Mouse (Mus musculus): ENCODE data around the gene Atp2b1. TPM values are rescaled to one million over a fixed set of nuclear protein-coding genes. Genes with fewer than 3 reads are reported as not detected.

Atp2b1 gene
- polyA plus RNA-seq, 1 experiment from 2014 or later = 296 TPM

DNA sequence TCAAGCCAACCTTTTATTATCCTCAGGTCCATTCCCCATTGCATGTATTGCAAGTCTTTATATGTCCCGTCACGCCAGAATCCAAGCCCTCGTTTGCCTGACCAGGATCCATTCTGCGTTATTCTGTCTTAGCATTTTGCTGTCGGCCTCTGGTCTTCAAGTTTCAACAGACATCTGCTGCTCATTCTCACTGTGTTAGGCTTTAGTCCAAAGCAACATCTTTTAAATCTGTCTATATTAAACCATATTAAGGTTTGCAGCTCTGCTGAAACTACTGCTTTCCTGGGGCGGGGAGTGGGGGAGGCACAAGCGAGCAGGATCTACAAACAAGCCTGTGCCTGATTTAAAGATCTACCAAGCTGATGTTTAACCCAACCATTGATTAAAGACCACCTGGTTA, 115.6 kb downstream of the Atp2b1 start:
- Histone ChIP-seq H3K4me1 (replicated peaks; ENCODE audit: control insufficient read depth, insufficient read depth, low read length) (no peaks in the 10 kb centered on the region), H3K36me3 (replicated peaks; ENCODE audit: control insufficient read depth, insufficient read depth) (peaks cover 9% of the 10 kb centered on the region; the same call in 1 of the 2 replicates), H3K27ac (no peak overlapping the region), H3K9me3 (ENCODE audit: control insufficient read depth, low read length) (no peaks in the 10 kb centered on the region), H3K9ac (no peak overlapping the region), H3K4me3 (replicated peaks; ENCODE audit: low read length) (no peak overlapping the region), H3K4me2 (replicated peaks) (no peak overlapping the region), H3K27me3 (ENCODE audit: control insufficient read depth, insufficient read depth, low read length) (no peaks in the 10 kb centered on the region)
- 92% methylated on average over 7 of the region's 7 CpGs for WGBS
- ATAC-seq (ENCODE audit: low FRiP score) = no peak
- DNase-seq (ENCODE audit: low spot score) = no peak

DNA sequence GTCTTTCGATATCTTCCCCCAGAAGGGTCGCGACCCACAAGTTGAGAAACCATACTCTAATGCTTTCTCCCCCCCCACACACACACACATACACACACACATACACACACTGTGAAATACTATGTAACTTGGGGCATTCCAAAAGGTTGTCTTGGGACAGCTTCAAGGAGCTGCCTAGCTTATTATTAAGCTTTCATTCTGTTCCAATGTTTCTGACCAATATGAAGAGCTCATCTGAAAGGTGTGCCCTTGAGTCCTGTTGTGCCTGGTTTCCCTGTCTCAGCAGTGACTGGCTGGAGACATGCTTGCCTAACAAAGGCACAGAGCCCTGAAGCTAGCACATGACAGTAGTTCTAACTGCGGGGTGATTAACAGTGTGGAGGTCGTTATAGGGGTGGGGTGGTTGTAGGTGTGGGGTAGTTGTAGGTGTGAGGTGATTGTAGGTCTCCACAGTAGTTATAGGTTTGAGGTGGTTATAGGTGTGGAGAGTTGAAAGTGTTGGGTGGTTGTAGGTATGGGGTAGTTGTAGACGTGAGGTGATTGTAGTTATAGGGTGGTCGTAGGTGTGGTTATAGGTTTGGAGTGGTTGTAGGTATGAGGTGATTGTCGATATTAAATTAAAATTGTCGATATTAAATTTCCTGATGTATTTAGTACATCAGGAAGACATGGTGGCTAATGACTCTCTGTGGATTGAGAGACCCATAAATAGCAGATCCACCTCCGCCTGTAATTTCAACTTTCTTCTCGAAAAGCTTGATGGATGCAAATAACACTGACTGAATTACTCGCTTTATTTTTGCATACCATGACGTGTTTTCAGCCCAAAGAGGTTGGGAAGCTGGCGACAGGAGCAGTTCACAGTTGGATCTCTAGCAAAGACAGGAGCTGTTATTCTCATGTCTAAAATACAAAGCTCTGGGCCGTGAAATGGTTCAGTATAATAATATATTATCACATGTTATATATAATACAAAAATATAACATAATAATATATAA, 119.9 kb downstream of the Atp2b1 start:
- Histone ChIP-seq H3K27me3 (ENCODE audit: control insufficient read depth, insufficient read depth, low read length) (no peaks in the 10 kb centered on the region), H3K4me3 (replicated peaks; ENCODE audit: low read length) (no peak overlapping the region), H3K9ac (no peak overlapping the region), H3K9me3 (ENCODE audit: control insufficient read depth, low read length) (no peaks in the 10 kb centered on the region), H3K4me1 (replicated peaks; ENCODE audit: control insufficient read depth, insufficient read depth, low read length) (no peaks in the 10 kb centered on the region), H3K4me2 (replicated peaks) (no peak overlapping the region), H3K36me3 (replicated peaks; ENCODE audit: control insufficient read depth, insufficient read depth) (no peaks in the 10 kb centered on the region), H3K27ac (no peak overlapping the region)
- 95% methylated on average over 15 of the region's 15 CpGs for WGBS
- DNase-seq (ENCODE audit: low spot score) (no peak), ATAC-seq (ENCODE audit: low FRiP score) (no peak)

DNA sequence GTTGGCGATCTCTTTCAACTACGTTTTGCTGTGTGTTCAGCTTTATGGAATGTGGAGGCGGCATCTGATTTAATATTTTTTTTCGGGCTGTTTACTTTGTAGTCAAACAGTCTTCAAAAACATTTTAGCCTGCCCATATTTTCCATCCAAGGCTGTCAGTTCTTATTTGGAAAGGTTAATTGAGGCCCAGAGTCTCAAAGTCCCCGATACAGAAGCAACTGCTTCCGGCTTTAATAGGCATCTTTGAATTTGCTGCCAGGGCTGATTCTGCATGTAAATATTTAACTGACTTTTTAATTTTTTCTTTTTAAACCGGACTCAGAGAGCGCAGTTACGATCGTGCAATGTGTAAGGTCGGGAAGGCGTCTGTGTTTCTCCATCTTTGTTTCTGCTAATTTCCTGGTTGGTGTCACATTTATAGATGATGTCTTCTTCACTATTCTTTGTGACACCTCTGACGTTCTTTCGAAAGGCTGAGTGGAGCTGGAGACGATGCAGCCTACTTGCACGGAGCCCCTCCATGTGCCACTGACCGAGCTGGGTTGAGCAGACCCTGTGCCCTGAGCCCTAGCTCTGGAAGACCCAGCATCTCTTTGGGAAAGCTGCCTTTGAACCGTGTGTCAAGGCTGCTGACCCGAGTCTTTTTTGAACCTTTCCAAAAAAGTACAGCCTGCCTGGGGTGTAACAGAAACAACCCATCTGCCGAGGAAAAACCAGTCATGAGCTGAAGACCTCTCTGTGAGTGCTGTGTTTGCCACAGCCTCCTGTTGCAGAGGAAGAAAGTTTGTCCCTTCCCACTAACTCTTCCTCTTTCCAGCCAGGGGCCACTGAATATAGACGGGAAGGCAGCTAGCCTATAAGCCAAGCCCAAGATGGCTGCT, 123.2 kb downstream of the Atp2b1 start:
- WGBS = 88% methylated on average over 21 of the region's 21 CpGs
- DNase-seq (ENCODE audit: low spot score) (no peak), ATAC-seq (ENCODE audit: low FRiP score) (no peak)

DNA sequence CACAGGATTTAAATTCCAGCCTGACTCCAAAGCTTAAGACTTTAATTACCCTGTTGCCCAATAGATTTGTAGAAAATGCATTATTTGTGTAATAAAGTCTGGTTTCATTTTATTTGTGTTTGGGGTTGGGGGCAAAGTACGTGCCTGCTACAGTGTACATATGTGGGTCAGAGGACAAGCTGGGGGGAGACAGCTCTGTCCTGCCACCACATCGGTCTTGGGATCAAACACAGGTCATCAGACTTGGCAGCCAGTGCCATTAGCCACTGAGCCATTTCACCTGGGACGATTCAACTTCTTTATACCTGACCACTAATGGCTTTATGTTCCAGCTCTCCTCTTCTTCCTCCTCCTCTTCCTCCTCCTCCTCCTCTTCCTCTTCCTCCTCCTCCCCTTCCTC, 124.7 kb downstream of the Atp2b1 start:
- H3K9ac ChIP-seq = no peak overlapping the region
- H3K4me2 ChIP-seq (replicated peaks) = no peak overlapping the region
- H3K27ac ChIP-seq = no peak overlapping the region
- H3K27me3 ChIP-seq (ENCODE audit: control insufficient read depth, insufficient read depth, low read length) = no peaks in the 10 kb centered on the region
- WGBS = 87% methylated on average over 3 of the region's 3 CpGs
- H3K36me3 ChIP-seq (replicated peaks; ENCODE audit: control insufficient read depth, insufficient read depth) = no peaks in the 10 kb centered on the region
- no peak overlapping the region for H3K4me3 ChIP-seq (replicated peaks; ENCODE audit: low read length)
- no peaks in the 10 kb centered on the region for H3K9me3 ChIP-seq (ENCODE audit: control insufficient read depth, low read length)
- DNase-seq (ENCODE audit: low spot score) (no peak), ATAC-seq (ENCODE audit: low FRiP score) (no peak)
- no peaks in the 10 kb centered on the region for H3K4me1 ChIP-seq (replicated peaks; ENCODE audit: control insufficient read depth, insufficient read depth, low read length)

More for the DNA sequence above, 123.2 kb downstream of the Atp2b1 start:
- no peaks in the 10 kb centered on the region for H3K4me1 ChIP-seq (replicated peaks; ENCODE audit: control insufficient read depth, insufficient read depth, low read length)
- no peak overlapping the region for H3K9ac ChIP-seq
- H3K4me3 ChIP-seq (replicated peaks; ENCODE audit: low read length) = no peak overlapping the region
- no peak overlapping the region for H3K27ac ChIP-seq
- H3K9me3 ChIP-seq (ENCODE audit: control insufficient read depth, low read length) = no peaks in the 10 kb centered on the region
- H3K27me3 ChIP-seq (ENCODE audit: control insufficient read depth, insufficient read depth, low read length) = no peaks in the 10 kb centered on the region
- H3K4me2 ChIP-seq (replicated peaks) = no peak overlapping the region
- no peaks in the 10 kb centered on the region for H3K36me3 ChIP-seq (replicated peaks; ENCODE audit: control insufficient read depth, insufficient read depth)

DNA sequence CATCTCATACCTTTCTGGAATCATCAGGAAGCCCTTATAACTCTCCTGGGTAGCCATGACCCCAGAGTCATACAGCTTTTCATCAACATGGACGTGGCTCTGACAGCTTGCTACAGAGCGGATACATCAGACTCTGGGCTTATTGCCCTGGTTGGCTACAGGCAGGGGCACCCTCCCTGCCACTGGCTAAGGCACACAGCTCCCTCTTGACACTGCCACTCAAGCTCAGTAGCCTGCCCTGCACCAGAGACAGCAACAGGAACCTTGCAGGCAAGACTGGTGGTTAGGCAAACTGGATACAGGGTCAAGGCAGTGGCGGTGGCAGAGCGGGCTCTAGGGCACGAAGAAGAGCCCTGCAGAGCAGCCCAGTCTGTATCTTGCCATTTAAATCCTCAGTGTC, 126.0 kb downstream of the Atp2b1 start:
- 91% methylated on average over 5 of the region's 5 CpGs for WGBS
- no peaks in the 10 kb centered on the region for H3K9me3 ChIP-seq (ENCODE audit: control insufficient read depth, low read length)
- H3K27me3 ChIP-seq (ENCODE audit: control insufficient read depth, insufficient read depth, low read length) = no peaks in the 10 kb centered on the region
- no peaks in the 10 kb centered on the region for H3K36me3 ChIP-seq (replicated peaks; ENCODE audit: control insufficient read depth, insufficient read depth)
- no peak overlapping the region for H3K27ac ChIP-seq
- no peak overlapping the region for H3K9ac ChIP-seq
- no peaks in the 10 kb centered on the region for H3K4me1 ChIP-seq (replicated peaks; ENCODE audit: control insufficient read depth, insufficient read depth, low read length)
- no peak overlapping the region for H3K4me2 ChIP-seq (replicated peaks)
- ATAC-seq (ENCODE audit: low FRiP score) (no peak), DNase-seq (ENCODE audit: low spot score) (no peak)
- H3K4me3 ChIP-seq (replicated peaks; ENCODE audit: low read length) = no peak overlapping the region

DNA sequence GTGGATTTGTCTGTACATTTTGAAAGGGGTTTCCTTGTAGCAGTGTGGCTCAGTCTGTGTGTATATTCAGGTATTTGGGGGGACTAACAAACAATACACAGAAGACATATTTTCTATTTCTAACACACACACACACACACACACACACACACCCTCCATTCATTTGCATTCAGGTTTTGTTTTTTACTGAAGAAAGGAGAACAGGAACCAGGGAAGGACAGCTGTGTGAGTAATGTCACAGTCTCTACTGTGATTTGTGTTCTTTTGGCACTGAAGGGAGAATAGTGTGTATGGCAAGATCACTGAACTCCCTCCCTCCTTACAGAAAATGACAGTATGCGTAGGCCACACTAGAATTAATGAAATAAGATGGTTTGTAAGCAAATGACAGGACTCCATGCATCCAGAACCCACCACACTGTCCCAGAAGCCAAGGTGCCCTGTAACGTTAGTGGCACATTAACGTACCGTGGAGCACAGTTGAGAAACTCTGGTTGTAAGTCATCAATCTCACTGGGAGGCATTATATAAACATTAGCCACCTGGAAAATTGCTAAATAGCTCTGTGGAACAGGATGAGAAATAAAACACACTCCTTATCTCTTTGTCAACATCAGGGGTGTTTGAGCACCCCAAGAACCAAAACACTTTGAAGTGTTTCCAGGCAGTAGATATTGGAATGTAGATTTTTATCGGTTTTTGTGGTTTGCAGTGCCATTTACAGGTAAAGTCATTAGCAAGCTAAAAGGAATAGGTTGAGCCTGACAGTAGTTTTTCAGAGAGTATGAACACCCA, 132.7 kb downstream of the Atp2b1 start:
- WGBS = 79% methylated on average over 5 of the region's 5 CpGs
- Histone ChIP-seq H3K4me3 (replicated peaks; ENCODE audit: low read length) (no peak overlapping the region), H3K9ac (no peak overlapping the region), H3K4me1 (replicated peaks; ENCODE audit: control insufficient read depth, insufficient read depth, low read length) (no peaks in the 10 kb centered on the region), H3K27ac (no peak overlapping the region), H3K27me3 (ENCODE audit: control insufficient read depth, insufficient read depth, low read length) (no peaks in the 10 kb centered on the region), H3K36me3 (replicated peaks; ENCODE audit: control insufficient read depth, insufficient read depth) (no peaks in the 10 kb centered on the region), H3K4me2 (replicated peaks) (no peak overlapping the region), H3K9me3 (ENCODE audit: control insufficient read depth, low read length) (no peaks in the 10 kb centered on the region)
- no peak for ATAC-seq (ENCODE audit: low FRiP score)
- DNase-seq (ENCODE audit: low spot score) = no peak

DNA sequence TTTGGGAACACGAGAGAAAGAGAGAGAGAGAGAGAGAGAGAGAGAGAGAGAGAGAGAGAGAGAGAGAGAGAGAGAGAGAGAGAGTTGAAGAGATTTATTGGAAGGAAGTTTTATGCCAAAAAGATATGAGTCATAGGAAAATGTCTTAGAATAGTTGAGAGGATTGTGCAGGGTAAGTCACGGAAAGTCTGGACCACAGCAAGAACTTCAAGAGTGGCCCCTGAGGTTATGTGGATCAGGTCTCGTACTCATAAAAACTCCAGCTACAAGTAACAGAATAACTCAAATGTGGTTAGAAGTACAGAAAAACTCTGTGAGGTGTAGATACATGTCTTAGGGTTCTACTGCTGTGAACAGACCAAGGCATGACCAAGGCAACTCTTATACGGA, 133.3 kb downstream of the Atp2b1 start:
- whole genome bisulfite sequencing = 88% methylated on average over 4 of the region's 4 CpGs
- Histone ChIP-seq H3K9ac (no peak overlapping the region), H3K9me3 (ENCODE audit: control insufficient read depth, low read length) (no peaks in the 10 kb centered on the region), H3K4me3 (replicated peaks; ENCODE audit: low read length) (no peak overlapping the region), H3K36me3 (replicated peaks; ENCODE audit: control insufficient read depth, insufficient read depth) (no peaks in the 10 kb centered on the region), H3K27ac (no peak overlapping the region), H3K4me2 (replicated peaks) (no peak overlapping the region), H3K27me3 (ENCODE audit: control insufficient read depth, insufficient read depth, low read length) (no peaks in the 10 kb centered on the region), H3K4me1 (replicated peaks; ENCODE audit: control insufficient read depth, insufficient read depth, low read length) (no peaks in the 10 kb centered on the region)
- DNase-seq (ENCODE audit: low spot score) (no peak), ATAC-seq (ENCODE audit: low FRiP score) (no peak)

DNA sequence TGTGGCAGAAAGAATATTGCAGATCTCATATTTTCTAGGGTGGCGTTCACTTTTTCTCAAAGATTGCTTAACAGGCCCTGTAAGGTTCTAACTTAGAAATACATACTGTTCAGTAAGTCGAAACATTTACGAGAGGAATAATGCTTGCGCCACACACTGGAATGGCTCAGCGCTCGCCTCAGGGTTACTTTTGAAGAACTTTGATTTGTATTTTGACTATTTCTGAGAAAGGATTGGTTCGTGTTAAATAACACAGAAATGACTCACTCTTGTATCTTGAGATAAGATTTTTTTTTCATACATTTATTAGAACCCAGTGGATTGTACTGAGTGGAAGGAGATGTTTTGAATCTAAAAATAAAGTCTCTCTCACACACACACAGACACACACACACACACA, 135.9 kb downstream of the Atp2b1 start:
- ATAC-seq (ENCODE audit: low FRiP score) = no peak
- Histone ChIP-seq H3K9ac (no peak overlapping the region), H3K4me2 (replicated peaks) (no peak overlapping the region), H3K36me3 (replicated peaks; ENCODE audit: control insufficient read depth, insufficient read depth) (no peaks in the 10 kb centered on the region), H3K9me3 (ENCODE audit: control insufficient read depth, low read length) (no peaks in the 10 kb centered on the region), H3K27ac (no peak overlapping the region), H3K4me1 (replicated peaks; ENCODE audit: control insufficient read depth, insufficient read depth, low read length) (no peaks in the 10 kb centered on the region), H3K27me3 (ENCODE audit: control insufficient read depth, insufficient read depth, low read length) (no peaks in the 10 kb centered on the region), H3K4me3 (replicated peaks; ENCODE audit: low read length) (no peak overlapping the region)
- WGBS = 93% methylated on average over 7 of the region's 7 CpGs
- DNase-seq (ENCODE audit: low spot score) = no peak

DNA sequence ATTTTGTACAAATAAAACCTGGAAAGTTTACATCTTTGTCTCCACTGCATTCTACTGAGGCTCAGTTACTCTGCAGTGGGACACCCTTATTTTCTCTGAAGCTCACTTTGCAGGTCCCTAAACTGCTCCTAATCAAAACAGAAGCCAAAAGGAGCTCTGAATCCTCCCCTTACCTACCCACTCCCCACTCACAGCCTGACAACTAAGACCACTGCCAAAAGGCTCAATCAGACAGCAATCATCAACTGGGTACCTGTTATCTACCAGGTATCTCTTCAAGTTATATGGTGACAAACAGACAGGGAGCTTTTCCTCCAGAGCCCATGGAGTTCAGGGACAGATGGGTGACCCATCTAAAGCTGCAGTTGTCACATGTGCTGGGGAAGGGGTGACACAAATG, 138.9 kb downstream of the Atp2b1 start:
- Histone ChIP-seq H3K9ac (no peak overlapping the region), H3K4me1 (replicated peaks; ENCODE audit: control insufficient read depth, insufficient read depth, low read length) (no peaks in the 10 kb centered on the region), H3K4me2 (replicated peaks) (no peak overlapping the region), H3K27ac (no peak overlapping the region), H3K36me3 (replicated peaks; ENCODE audit: control insufficient read depth, insufficient read depth) (no peaks in the 10 kb centered on the region), H3K9me3 (ENCODE audit: control insufficient read depth, low read length) (no peaks in the 10 kb centered on the region), H3K4me3 (replicated peaks; ENCODE audit: low read length) (no peak overlapping the region), H3K27me3 (ENCODE audit: control insufficient read depth, insufficient read depth, low read length) (no peaks in the 10 kb centered on the region)
- ATAC-seq (ENCODE audit: low FRiP score) (no peak), DNase-seq (ENCODE audit: low spot score) (no peak)

Measured in hindbrain, embryonic 14.5 days (tissue).